Comparison of ENCODE assay signal across 29 mouse cellular contexts in the genomic region with DNA sequence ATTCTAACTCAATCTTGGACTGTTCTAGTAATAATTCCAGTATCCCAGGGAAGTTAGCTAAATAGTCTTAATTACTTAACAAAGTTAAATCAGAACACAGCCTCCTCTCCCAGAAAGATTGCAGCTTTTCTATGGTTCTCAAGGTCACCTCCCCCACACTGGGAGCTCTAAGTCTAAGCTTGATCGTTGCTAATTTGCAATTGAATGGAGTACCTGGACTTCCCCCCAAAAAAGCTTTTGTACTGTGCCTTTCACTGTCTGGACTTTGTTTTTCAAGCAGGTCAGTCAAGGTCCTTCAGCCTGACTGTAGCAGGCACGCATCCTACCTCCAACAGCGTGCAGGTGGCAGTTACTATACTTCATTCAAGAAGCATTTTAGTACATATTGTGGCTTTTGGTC. TPM values are rescaled to one million over a fixed set of nuclear protein-coding genes. Genes with fewer than 3 reads are reported as not detected.
DNase-seq lines count a peak whose midpoint lies in the region; ATAC-seq lines count a peak whose summit lies in the region.
"Had no signal": no experiment of that assay in that cellular context is flagged by ENCODE, and none has a peak within 500 bp of the region (broad histone marks: within the 10 kb centered on the region; RNA-seq: fewer than 3 reads in every experiment).

No protein-coding gene starts in this region.

- no peak overlapping the region for H3K9ac ChIP-seq in kidney, embryonic 15.5 days
- H3K9ac ChIP-seq: embryonic facial prominence, embryonic 12.5 days; forebrain, embryonic 12.5 days had no signal

- H3K36me3 ChIP-seq in kidney, embryonic 15.5 days: no peaks in the 10 kb centered on the region
- no peaks in the 10 kb centered on the region for H3K36me3 ChIP-seq in heart, embryonic 10.5 days
- H3K36me3 ChIP-seq: embryonic facial prominence, embryonic 10.5 days; embryonic facial prominence, embryonic 12.5 days; forebrain, embryonic 10.5 days; forebrain, embryonic 12.5 days; G1E had no signal

- peaks cover 4% of the 10 kb centered on the region; the same call in 1 of the 2 replicates for H3K9me3 ChIP-seq in kidney, embryonic 15.5 days (replicated peaks)
- H3K9me3 ChIP-seq in heart, embryonic 10.5 days: peaks cover 21% of the 10 kb centered on the region; the same call in 1 of the 2 replicates

- ATAC-seq in kidney, embryonic 15.5 days (replicated peaks; ENCODE audit: low FRiP score): no peak
- ATAC-seq: activated CD4-positive, CD25-positive, alpha-beta regulatory T cell, adult 4 months; CD4-positive, CD25-positive, alpha-beta regulatory T cell, adult 4 months; forebrain, embryonic 14.5 days; forebrain, embryonic 16.5 days; Patski had no signal

- H3K4me1 ChIP-seq in kidney, embryonic 15.5 days: no peaks in the 10 kb centered on the region
- no peaks in the 10 kb centered on the region for H3K4me1 ChIP-seq in heart, embryonic 10.5 days
- H3K4me1 ChIP-seq: embryonic facial prominence, embryonic 10.5 days; embryonic facial prominence, embryonic 12.5 days; forebrain, embryonic 10.5 days; forebrain, embryonic 12.5 days had no signal

- no peak overlapping the region for H3K4me3 ChIP-seq in kidney, embryonic 15.5 days (replicated peaks)
- no peak overlapping the region for H3K4me3 ChIP-seq in heart, embryonic 10.5 days
- H3K4me3 ChIP-seq: embryonic facial prominence, embryonic 10.5 days; embryonic facial prominence, embryonic 12.5 days; erythroblast, embryonic 14.5 days; forebrain, embryonic 10.5 days; forebrain, embryonic 12.5 days had no signal

- WGBS in kidney, embryonic 15.5 days: 81% methylated on average over 3 of the region's 3 CpGs
- WGBS in heart, embryonic 10.5 days: 78% methylated on average over 3 of the region's 3 CpGs

- no peak overlapping the region for H3K4me2 ChIP-seq in kidney, embryonic 15.5 days
- H3K4me2 ChIP-seq: embryonic facial prominence, embryonic 12.5 days; forebrain, embryonic 12.5 days had no signal

- no peaks in the 10 kb centered on the region for H3K27me3 ChIP-seq in kidney, embryonic 15.5 days
- H3K27me3 ChIP-seq in heart, embryonic 10.5 days (ENCODE audit: insufficient read depth, poor library complexity, severe bottlenecking): no peaks in the 10 kb centered on the region
- H3K27me3 ChIP-seq: CH12.LX; embryonic facial prominence, embryonic 12.5 days; forebrain, embryonic 12.5 days; Patski had no signal

- DNase-seq in kidney, adult 9 months: peak; percentile 3
- peak; percentile 93 for DNase-seq in R1 (ENCODE audit: low read depth, low spot score)
- DNase-seq in urinary bladder, adult 2 months (ENCODE audit: low spot score): no peak
- DNase-seq in heart, embryonic 10.5 days (ENCODE audit: low spot score): no peak
- DNase-seq: adrenal gland, adult 8-10 months; adrenal gland, postnatal 14 days; adrenal gland, postnatal 36 days; B cell, adult 2 months; cerebellum, adult 11-12 months; cerebellum, adult 2 months; cerebellum, adult 9-10 months; cerebellum, postnatal 10 days; cerebellum, postnatal 25 days had no signal

- H3K27ac ChIP-seq in kidney, embryonic 15.5 days: no peak overlapping the region
- H3K27ac ChIP-seq in heart, embryonic 10.5 days: no peak overlapping the region
- H3K27ac ChIP-seq: embryonic facial prominence, embryonic 10.5 days; embryonic facial prominence, embryonic 12.5 days; forebrain, embryonic 10.5 days; forebrain, embryonic 12.5 days had no signal

RNA-seq across cellular contexts. Expression of gene Olfr867, which starts 12.9 kb away (rescaled TPM):
- not detected in 2 replicates for polyA plus RNA-seq in kidney, embryonic 15.5 days (2015; fragmentation: Nextera tagmentation; extraction: Ambion mirVana)
- not detected in 2 replicates for polyA plus RNA-seq in urinary bladder, adult 2 months (2012; rRNA removed)
- polyA plus RNA-seq in heart, embryonic 10.5 days (2016; fragmentation: Nextera tagmentation; extraction: Ambion mirVana): not detected in 2 replicates
- polyA plus RNA-seq: activated CD4-positive, CD25-positive, alpha-beta regulatory T cell, adult 4 months; CD4-positive, CD25-positive, alpha-beta regulatory T cell, adult 4 months; cerebellum, adult 2 months; cortical plate, adult 2 months; embryonic facial prominence, embryonic 10.5 days; embryonic facial prominence, embryonic 12.5 days; embryonic facial prominence, embryonic 14.5 days; erythroblast, embryonic 14.5 days; forebrain, embryonic 10.5 days; forebrain, embryonic 12.5 days; forebrain, embryonic 14.5 days; forebrain, embryonic 16.5 days; frontal cortex, adult 2 months; G1E; Patski had no signal

RNA-seq across cellular contexts. Expression of gene Olfr868, which starts 28.2 kb away (rescaled TPM):
- polyA plus RNA-seq in kidney, embryonic 15.5 days (2015; fragmentation: Nextera tagmentation; extraction: Ambion mirVana): not detected in 2 replicates
- not detected in 2 replicates for polyA plus RNA-seq in urinary bladder, adult 2 months (2012; rRNA removed)
- polyA plus RNA-seq in heart, embryonic 10.5 days (2016; fragmentation: Nextera tagmentation; extraction: Ambion mirVana): not detected in 2 replicates
- polyA plus RNA-seq: activated CD4-positive, CD25-positive, alpha-beta regulatory T cell, adult 4 months; CD4-positive, CD25-positive, alpha-beta regulatory T cell, adult 4 months; cerebellum, adult 2 months; cortical plate, adult 2 months; embryonic facial prominence, embryonic 10.5 days; embryonic facial prominence, embryonic 12.5 days; erythroblast, embryonic 14.5 days; forebrain, embryonic 10.5 days; forebrain, embryonic 12.5 days; forebrain, embryonic 14.5 days; forebrain, embryonic 16.5 days; frontal cortex, adult 2 months; G1E; Patski had no signal

RNA-seq across cellular contexts. Expression of gene Olfr866, which starts 42.4 kb away (rescaled TPM):
- not detected in 2 replicates for polyA plus RNA-seq in kidney, embryonic 15.5 days (2015; fragmentation: Nextera tagmentation; extraction: Ambion mirVana)
- polyA plus RNA-seq in urinary bladder, adult 2 months (2012; rRNA removed): not detected in 2 replicates
- polyA plus RNA-seq in heart, embryonic 10.5 days (2016; fragmentation: Nextera tagmentation; extraction: Ambion mirVana): not detected in 2 replicates
- polyA plus RNA-seq: activated CD4-positive, CD25-positive, alpha-beta regulatory T cell, adult 4 months; CD4-positive, CD25-positive, alpha-beta regulatory T cell, adult 4 months; cerebellum, adult 2 months; cortical plate, adult 2 months; embryonic facial prominence, embryonic 10.5 days; embryonic facial prominence, embryonic 12.5 days; embryonic facial prominence, embryonic 14.5 days; erythroblast, embryonic 14.5 days; forebrain, embryonic 10.5 days; forebrain, embryonic 12.5 days; forebrain, embryonic 14.5 days; forebrain, embryonic 16.5 days; frontal cortex, adult 2 months; G1E; Patski had no signal

RNA-seq across cellular contexts. Expression of gene Olfr869, which starts 58.6 kb away (rescaled TPM):
- not detected in 2 replicates for polyA plus RNA-seq in kidney, embryonic 15.5 days (2015; fragmentation: Nextera tagmentation; extraction: Ambion mirVana)
- not detected in 2 replicates for polyA plus RNA-seq in urinary bladder, adult 2 months (2012; rRNA removed)
- not detected in 2 replicates for polyA plus RNA-seq in heart, embryonic 10.5 days (2016; fragmentation: Nextera tagmentation; extraction: Ambion mirVana)
- polyA plus RNA-seq: activated CD4-positive, CD25-positive, alpha-beta regulatory T cell, adult 4 months; CD4-positive, CD25-positive, alpha-beta regulatory T cell, adult 4 months; cerebellum, adult 2 months; cortical plate, adult 2 months; embryonic facial prominence, embryonic 10.5 days; embryonic facial prominence, embryonic 12.5 days; embryonic facial prominence, embryonic 14.5 days; erythroblast, embryonic 14.5 days; forebrain, embryonic 10.5 days; forebrain, embryonic 12.5 days; forebrain, embryonic 14.5 days; forebrain, embryonic 16.5 days; frontal cortex, adult 2 months; G1E; Patski had no signal

Comparison
In these comparisons a context has a peak if more than half of its experiments do, and no peak if none do; other contexts are left out.
1. DNase-seq: peak in kidney, adult 9 months (single experiment) and R1 (single experiment); none in urinary bladder, adult 2 months (single experiment) and heart, embryonic 10.5 days (single experiment).